Mouse (Mus musculus): Measurements from ENCODE around the gene Gm20741.

DNA sequence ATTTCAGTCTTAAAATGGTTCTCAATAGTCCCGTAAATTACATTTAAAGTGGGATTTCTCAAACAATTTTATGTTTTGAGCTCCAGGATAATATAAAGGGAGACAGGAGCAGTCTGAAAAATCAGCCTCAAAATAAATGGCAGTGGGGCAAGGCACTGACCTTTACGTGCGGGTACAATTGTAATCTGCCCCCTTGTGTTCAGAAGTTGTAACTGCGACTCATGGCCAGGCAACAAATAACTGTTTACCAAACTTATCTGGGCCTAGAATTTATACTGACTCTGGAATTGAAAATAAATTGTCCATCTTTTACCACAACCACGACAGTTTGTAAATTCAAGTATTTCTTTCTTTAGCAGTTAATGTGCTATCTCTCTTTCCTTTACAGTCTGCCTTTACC lies 39.4 kb upstream of the Gm20741 start:
- TF ChIP-seq CTCF (IDR thresholded peaks at IDR 0.05; ENCODE audit: extremely low read depth, insufficient read depth, insufficient read length, insufficient replicate concordance) = 0 out of 2 replicates have a peak, but pooled peaks have one; percentile 3
- TF ChIP-seq POLR2A (IDR thresholded peaks at IDR 0.05; ENCODE audit: low read depth, low read length) = no peak

All from spleen, adult 2 months (tissue).